Mouse (Mus musculus): Measurements from ENCODE around the gene Rgma. TPM values are rescaled to one million over a fixed set of nuclear protein-coding genes. Genes with fewer than 3 reads are reported as not detected.

The Rgma gene
- polyA plus RNA-seq, 3 experiments from 2014 or later = not detected

GRCm38 (mm10) chr7:73402671-73403070 is 27.4 kb downstream of the Rgma start:
- ATAC-seq = no peak

- ATAC-seq = no peak
Measured at GRCm38 (mm10) chr7:73403538-73403937, 28.2 kb downstream of the Rgma start.

- no peak for ATAC-seq
Measured at GRCm38 (mm10) chr7:73405550-73405949, 30.2 kb downstream of the Rgma start.

- ATAC-seq = no peak
Measured at GRCm38 (mm10) chr7:73411523-73411922, 36.2 kb downstream of the Rgma start.

GRCm38 (mm10) chr7:73411986-73412385 is 36.7 kb downstream of the Rgma start:
- no peak for ATAC-seq

GRCm38 (mm10) chr7:73412419-73412818 is 37.1 kb downstream of the Rgma start:
- no peak for ATAC-seq

GRCm38 (mm10) chr7:73414192-73414591 is 38.9 kb downstream of the Rgma start:
- ATAC-seq = no peak

GRCm38 (mm10) chr7:73419375-73419774 is 44.1 kb downstream of the Rgma start:
- no peak for ATAC-seq

- no peak for ATAC-seq
Measured at GRCm38 (mm10) chr7:73420827-73421226, 45.5 kb downstream of the Rgma start.

GRCm38 (mm10) chr7:73421278-73422015 is 46.1 kb downstream of the Rgma start:
- no peak for ATAC-seq

GRCm38 (mm10) chr7:73422223-73423113 is 47.2 kb downstream of the Rgma start:
- peak; percentile 86 for ATAC-seq

GRCm38 (mm10) chr7:73423236-73423635 is 47.9 kb downstream of the Rgma start:
- ATAC-seq = no peak

GRCm38 (mm10) chr7:73424243-73424642 is 48.9 kb downstream of the Rgma start:
- ATAC-seq = no peak

- no peak for ATAC-seq
Measured at GRCm38 (mm10) chr7:73424705-73425104, 49.4 kb downstream of the Rgma start.

- no peak for ATAC-seq
Measured at GRCm38 (mm10) chr7:73425451-73425850, 50.1 kb downstream of the Rgma start.

GRCm38 (mm10) chr7:73426235-73426634 is 50.9 kb downstream of the Rgma start:
- ATAC-seq = no peak

GRCm38 (mm10) chr7:73426752-73427386 is 51.6 kb downstream of the Rgma start:
- no peak for ATAC-seq

- ATAC-seq = no peak
Measured at GRCm38 (mm10) chr7:73427794-73428193, 52.5 kb downstream of the Rgma start.

GRCm38 (mm10) chr7:73428525-73428924 is 53.2 kb downstream of the Rgma start:
- ATAC-seq = no peak

- no peak for ATAC-seq
Measured at GRCm38 (mm10) chr7:73433637-73434335, 58.5 kb downstream of the Rgma start.

- ATAC-seq = no peak
Measured at GRCm38 (mm10) chr7:73434336-73434677, 59.0 kb downstream of the Rgma start.

GRCm38 (mm10) chr7:73435685-73436084 is 60.4 kb downstream of the Rgma start:
- no peak for ATAC-seq

- ATAC-seq = no peak
Measured at GRCm38 (mm10) chr7:73441802-73442201, 66.5 kb downstream of the Rgma start.
